Mouse (Mus musculus) thymus, adult 18-20 months (tissue): Measurements from ENCODE around the gene Lat.
"Not testable (repeated sequence)": the region's sequence is repeated elsewhere in the genome, so short reads cannot be mapped to it uniquely, and the experiment has no call there.

ENCODE experiments used
- DNase-seq, 2 experiments: peaks; one replicate each; pipeline ENCODE4 v3.0.0; 2022; ENCODE audit warnings: mixed read lengths in 2 of 2

The Lat gene

DNA sequence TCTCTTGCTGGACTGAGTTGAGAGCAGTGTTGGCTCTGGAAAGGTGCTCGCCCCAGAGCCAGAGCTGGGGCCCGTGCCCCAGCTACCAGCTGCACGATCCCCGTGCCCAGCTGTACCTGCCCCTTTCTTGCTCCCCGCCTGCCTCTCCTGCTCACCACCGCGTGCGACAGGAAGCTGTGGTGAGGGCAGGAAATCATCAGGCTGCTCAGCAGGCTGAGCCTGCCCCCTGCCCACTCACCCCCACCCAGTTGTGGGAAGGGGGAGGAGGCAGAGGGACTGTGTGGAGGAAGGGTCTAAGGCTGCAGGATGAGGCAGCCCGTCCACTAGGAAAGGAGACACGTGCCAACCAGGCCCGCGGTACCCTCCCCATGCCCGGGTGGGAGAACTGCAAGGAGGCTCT lies at the start of gene Lat:
Gene Lat (minus strand): TSS at position 178 of the 400 bp plus-strand sequence.
- DNase-seq, result peak; percentile 94 to 95

GRCm38 (mm10) chr7:126418496-126418895 lies 49.1 kb upstream of the Lat start:
- DNase-seq, result no peak

GRCm38 (mm10) chr7:126417606-126418005 lies 48.2 kb upstream of the Lat start:
- DNase-seq, result no peak

- DNase-seq, result no peak
Observed at GRCm38 (mm10) chr7:126417045-126417444, 47.7 kb upstream of the Lat start.

GRCm38 (mm10) chr7:126416615-126417014 lies 47.2 kb upstream of the Lat start:
- DNase-seq, result peak in 1 of 2 experiments; percentile 37

DNA sequence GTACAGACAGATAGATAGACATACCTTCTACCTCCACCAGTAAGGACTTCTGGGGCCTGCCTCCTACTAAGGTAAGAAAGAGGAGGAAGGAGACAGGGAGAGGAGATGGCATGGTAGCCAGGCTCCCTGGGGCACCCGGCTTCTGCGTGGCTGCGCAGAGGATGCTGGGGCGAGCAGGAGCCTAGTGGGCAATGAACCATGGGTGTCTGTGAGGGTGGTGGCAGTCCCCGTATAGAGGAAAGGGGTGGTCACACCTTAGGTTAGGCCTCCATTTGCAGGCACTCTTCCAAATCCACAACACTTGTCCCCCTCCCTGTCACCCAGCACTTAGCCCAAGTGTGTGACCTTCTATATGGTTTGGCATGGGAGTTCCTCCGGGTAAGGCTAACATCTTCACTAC lies 45.4 kb upstream of the Lat start, which contains the start of gene Cd19:
Gene Cd19 (minus strand): TSS at position 165 of the 400 bp plus-strand sequence.
- DNase-seq, result no peak

- DNase-seq, result no peak
Observed at GRCm38 (mm10) chr7:126411061-126411460, 41.7 kb upstream of the Lat start.

- no peak for DNase-seq
Observed at GRCm38 (mm10) chr7:126408686-126409085, 39.3 kb upstream of the Lat start.

DNA sequence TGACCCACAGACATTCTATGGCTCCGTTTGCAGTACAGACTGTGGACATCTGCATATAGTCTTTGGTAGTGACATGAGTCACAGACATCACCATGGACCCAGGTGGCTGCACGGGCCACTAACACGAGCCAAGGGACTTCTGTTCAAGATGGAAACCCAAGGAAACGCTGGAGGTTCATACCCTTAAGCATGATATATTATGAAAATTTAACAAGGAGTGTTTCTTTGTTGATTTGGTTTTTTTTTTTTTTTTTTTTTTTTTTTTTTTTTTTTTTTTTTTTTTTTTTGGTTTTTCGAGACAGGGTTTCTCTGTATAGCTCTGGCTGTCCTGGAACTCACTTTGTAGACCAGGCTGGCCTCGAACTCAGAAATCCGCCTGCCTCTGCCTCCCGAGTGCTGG lies 33.1 kb upstream of the Lat start:
- not testable (repeated sequence) for DNase-seq

DNA sequence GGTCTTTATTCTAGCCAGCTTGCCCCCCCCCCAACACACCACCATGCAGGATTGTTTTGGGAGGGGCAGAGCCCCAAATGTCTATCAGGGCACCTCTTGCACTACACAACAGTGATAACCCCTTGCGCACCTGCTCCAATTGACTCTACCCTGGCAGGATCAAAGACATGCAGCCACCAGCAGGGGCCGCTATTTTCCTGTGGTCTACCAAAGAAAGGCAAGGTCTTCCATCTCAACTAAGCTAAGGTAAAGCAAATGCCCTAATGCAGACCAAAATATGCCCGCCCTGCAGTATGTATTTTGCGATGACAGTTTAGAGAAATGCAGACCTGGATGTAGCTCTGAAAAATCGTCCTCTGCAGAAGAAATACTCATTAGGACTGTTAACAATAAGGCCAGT lies 30.2 kb upstream of the Lat start:
- peak; percentile 68 to 77 for DNase-seq

GRCm38 (mm10) chr7:126397822-126398221 lies 28.5 kb upstream of the Lat start:
- no peak for DNase-seq

- DNase-seq, result no peak
Observed at GRCm38 (mm10) chr7:126397221-126397620, 27.9 kb upstream of the Lat start.

DNA sequence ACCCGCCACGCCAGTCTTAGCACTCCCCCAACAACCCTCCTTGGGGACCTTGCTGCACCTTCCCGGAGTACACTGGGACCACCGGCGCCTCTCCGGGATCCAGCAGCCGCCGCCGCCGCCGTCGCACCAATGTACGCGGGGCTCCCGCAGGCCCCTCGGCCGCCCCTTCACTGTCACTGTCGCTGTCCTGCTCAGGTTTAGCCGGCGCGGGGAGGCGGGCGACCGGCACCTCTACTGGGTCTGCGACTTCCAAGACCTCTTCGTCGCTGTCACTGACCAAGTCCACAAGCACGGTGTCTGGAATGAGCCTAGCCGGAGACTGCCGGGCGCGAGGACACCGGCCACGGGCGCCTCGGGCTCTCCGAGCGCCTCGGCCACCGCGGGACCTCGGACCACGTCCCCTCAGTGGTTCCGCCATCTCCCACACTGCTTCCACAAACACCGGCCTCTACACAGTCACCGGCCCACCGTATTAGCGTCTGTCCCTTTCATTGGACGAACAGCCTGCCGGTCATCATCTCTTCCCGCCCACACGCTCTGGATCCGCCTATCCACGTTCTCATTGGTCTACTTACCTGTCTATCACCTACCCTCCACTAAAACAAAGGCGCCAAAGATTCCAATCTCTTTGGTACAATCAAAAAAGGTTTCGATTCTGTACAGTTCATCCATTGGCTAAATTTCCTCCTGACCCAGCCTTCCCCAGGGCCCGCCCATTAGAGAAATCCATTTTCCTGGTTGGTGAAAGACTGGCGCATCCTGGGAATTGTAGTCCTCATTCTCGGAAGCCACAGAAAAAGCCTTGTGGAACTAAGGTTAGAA lies 27.1 kb upstream of the Lat start, which contains the start of gene Nfatc2ip:
Gene Nfatc2ip (minus strand): TSS at position 440 of the 822 bp plus-strand sequence.
- DNase-seq, result peak; percentile 86 to 93

DNA sequence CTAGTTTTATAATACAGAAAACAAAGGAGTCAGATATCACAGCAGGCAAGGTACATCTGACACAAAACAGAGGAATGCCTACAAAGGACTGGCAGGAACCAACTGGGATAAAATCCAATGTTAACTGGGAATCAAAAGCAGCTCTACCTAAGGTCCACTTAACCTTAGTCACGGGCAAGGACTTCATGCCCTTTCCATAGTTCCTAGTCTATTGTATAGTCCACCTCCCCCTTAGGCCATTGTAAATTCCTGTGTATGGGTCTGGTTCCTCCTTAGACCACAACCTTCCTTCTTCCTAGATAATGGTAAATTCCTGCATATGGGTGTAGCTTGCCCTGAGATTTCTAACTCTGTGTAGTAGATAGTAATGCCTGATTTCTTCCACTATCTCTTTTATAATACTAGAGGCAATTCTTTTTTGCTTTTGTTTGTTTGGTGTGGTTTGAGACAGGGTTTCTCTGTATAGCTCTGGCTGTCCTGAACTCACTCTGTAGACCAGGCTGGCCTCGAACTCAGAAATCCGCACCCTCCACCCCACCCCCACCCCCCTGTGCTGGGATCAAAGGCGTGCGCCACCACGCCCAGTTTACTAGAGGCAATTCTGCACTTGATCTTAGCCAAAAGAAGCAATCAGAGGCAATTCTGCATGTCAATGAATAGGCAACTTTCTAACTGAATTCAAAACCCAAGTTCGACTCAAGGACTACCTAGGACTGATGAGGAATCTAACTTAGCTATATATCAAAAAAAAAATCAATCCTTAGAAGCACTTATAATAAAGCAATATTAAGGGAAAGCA lies 22.9 kb upstream of the Lat start:
- DNase-seq, result not testable (repeated sequence)

- no peak for DNase-seq
Observed at GRCm38 (mm10) chr7:126388185-126388584, 18.8 kb upstream of the Lat start.

DNA sequence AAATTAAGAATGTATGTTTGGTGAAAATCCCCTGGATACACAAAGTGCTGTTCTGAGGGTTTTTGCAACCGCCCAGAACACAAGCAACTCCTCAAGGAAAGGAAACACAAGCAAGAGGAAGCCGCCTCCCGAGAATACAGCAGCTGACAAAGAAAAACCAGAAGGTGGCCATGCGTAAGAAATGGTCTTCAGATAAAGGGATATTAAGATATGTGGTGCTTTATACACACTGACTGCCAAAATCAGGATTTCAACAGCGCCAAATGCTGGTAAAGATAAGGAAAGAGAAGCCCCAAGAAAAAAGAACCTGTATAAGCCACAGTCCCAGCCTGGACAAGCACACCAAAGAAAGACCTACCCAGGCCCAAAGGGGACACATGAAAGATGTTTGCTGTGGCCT lies 14.2 kb upstream of the Lat start:
- DNase-seq, result no peak

DNA sequence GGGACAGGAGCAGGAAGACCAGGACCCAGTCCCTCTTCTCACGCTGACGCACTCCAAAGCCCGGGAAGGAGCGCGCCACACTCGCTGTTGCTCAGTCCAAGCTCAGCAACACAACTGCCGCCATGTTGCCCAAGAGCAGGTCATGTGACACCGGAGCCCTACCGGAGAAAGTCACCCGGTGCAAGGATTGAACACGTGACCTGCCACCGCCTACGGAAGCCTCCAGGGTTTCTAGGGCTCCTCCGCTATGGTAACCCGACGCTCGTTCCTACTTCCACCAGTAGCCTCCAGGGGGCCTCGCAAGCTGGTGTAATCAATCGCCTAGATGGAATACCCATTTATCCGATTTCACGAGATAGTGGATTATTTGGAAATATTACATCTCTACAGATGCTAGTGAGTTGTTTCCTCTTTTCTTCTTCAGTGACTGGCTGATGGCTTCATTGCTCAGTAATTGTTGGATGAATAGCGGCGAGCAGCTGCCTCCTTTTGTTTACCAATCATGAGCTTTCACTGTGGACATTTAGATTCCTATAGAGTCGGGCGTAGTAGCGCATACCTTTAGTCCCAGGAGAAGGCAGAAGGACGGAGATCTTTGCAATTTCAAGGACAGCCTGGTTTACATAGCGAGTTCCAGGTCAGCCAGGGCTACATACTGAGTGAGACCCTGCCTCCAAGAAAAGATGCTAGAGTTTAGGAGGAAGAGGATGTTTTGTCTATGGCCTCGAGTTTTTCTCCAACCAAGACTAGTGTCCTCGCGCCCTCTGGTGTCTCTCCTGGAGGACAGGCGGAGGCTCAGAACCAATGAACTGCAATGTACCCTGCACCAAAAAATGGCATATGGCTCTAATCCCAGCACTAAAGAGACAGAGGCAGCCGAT lies 8.1 kb upstream of the Lat start, which contains the start of gene Spns1:
Gene Spns1 (minus strand): TSS at position 173 of the 881 bp plus-strand sequence.
- peak; percentile 91 to 95 for DNase-seq

DNA sequence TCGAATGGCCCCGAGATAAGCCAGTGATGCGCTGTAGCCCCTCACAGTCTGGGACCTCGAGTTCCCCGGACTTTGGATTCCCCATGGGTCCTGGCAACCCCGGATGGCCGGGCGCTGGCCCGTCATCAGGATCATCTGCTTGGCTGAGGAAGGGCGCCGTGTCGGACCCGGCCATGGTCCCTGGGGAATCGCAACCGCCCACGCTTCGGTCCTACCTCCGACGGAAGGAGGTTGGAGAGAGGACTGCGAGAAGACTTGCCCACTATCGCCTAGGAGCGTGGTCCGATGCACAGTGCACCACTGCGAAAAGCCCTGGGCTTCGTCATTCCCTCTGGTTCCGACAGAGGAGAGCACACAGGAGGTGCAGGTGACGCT lies 7.5 kb upstream of the Lat start:
- no peak for DNase-seq

DNA sequence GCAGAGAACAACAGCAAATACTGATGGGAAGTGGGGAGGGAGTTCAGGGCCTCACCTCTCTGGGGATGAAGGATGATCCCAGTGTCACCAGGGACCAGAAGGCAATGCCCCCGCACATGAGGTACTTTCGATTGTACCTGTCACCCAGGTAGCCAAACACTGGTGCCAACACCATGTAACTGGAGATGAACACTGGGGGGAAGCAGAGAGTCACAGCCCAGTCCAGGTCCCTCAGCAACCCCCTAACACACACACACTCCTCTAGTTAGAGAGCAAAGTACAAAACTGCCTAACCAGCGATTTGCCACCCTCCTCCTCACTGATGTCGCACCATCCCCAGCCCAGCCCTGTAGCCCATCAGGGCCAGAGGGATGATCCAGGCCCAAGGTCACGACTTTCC lies 5.6 kb upstream of the Lat start:
- no peak for DNase-seq

- no peak for DNase-seq
Observed at GRCm38 (mm10) chr7:126374526-126374925, 5.2 kb upstream of the Lat start.

DNA sequence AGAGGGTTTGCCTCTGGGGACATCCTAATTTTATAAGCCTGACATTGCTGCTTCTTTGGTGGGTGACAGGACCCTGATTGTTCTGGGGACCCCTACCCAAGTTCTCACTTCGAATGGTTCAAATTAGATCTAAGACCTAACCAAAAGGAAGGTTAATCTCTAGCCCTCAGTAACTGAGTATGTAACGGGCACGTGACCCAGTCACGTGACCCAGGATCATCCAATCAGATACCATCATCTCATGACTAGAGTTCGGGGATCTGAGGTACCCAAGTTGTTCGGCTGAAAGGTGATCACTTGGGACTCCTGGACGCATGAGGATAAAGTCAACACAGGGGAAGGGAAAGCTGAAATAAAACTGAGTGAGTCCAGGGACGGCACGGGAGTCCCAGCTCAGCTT lies 3.6 kb upstream of the Lat start:
- DNase-seq, result no peak

GRCm38 (mm10) chr7:126368367-126368766 lies 1.0 kb downstream of the Lat start:
- peak in 1 of 2 experiments; percentile 56 for DNase-seq

DNA sequence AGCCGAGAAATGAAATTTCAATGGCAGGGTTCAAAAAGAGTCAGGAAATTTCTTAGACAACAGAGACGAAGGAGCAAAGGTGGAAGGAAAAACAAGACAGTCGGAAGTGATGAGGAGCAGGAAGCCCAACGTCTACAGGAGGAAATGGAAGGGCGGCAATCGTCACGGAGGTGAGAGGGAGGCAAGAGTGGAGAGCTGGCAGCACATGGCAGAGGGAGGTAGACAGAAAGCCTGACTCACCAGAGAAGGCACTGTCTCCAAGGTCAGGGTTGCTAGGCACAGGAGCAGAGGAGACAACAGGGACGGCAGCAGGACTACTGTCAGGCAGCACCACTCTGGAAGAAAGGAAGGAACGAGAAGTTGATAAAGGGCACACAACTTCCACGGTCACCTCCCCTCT lies 1.7 kb downstream of the Lat start:
- DNase-seq, result peak in 1 of 2 experiments; percentile 58
